Mouse (Mus musculus): ENCODE data around the gene Col26a1. TPM values are rescaled to one million over a fixed set of nuclear protein-coding genes. Genes with fewer than 3 reads are reported as not detected.
A peak's percentile ranks its signal among the peaks of the same experiment; 100 is the strongest.

Gene Col26a1
- polyA plus RNA-seq, 1 experiment from 2014 or later: 1.6 TPM

DNA sequence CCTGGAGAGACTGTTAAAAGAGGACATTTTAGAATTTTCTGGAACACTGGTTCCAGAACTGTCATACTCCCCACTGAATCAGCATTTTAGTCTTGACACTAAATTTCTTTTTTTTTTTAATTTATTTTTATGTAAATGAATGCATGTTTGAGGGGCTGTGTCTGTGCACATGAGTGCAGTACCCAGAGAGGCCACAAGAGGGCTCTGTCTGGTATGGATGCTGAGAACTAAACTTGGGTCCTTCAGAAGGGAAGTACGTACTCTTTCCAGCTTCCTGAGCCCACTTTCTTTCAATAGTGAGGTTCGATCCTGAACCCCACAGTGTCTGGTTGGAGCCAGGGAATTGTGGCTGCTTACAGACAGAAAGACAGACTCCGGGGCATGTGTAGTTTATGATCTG, 177.5 kb downstream of the Col26a1 start:
- TF ChIP-seq EP300 (IDR thresholded peaks at IDR 0.05): no peak
- TF ChIP-seq CTCF (IDR thresholded peaks at IDR 0.05): peak; percentile 58
- DNase-seq (ENCODE audit: low spot score): no peak
- H3K9me3 ChIP-seq (ENCODE audit: low read length): no peaks in the 10 kb centered on the region
- no peak overlapping the region for H3K4me3 ChIP-seq (ENCODE audit: low read depth, low read length)
- no peaks in the 10 kb centered on the region for H3K4me1 ChIP-seq (ENCODE audit: insufficient read depth, low read depth, low read length)
- H3K9ac ChIP-seq (replicated peaks; ENCODE audit: low read depth): no peak overlapping the region
- H3K4me2 ChIP-seq (replicated peaks; ENCODE audit: low read depth, low read length): no peak overlapping the region
- no peak for ATAC-seq
- 96% methylated on average over 3 of the region's 3 CpGs for WGBS
- H3K36me3 ChIP-seq (ENCODE audit: insufficient read depth, low read length): no peaks in the 10 kb centered on the region
- H3K27me3 ChIP-seq (replicated peaks; ENCODE audit: insufficient read depth, low read length): no peaks in the 10 kb centered on the region
- H3K27ac ChIP-seq (ENCODE audit: low read length): no peak overlapping the region

DNA sequence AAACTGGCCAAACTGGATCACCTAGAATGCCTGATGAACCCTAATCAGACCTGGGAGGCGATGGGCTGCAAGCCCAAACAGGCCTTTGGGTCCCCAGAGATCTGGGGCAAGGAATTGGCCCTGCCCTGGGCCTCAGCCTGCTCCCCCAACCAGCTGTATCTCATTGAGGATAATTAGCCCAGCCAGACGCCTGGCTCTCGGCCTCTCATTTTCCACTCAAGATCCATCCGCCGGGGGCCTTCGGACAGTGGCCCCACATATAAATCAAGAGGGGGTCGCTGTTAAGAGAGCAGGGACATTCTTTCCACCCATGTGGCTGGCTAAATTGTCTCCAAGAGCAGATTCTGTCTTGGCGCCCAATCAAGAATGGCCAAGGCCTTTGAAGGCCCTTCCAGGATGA, 178.9 kb downstream of the Col26a1 start:
- H3K9ac ChIP-seq (replicated peaks; ENCODE audit: low read depth): no peak overlapping the region
- no peak overlapping the region for H3K27ac ChIP-seq (ENCODE audit: low read length)
- H3K27me3 ChIP-seq (replicated peaks; ENCODE audit: insufficient read depth, low read length): no peaks in the 10 kb centered on the region
- ATAC-seq (no peak), DNase-seq (ENCODE audit: low spot score) (no peak)
- TF ChIP-seq CTCF (IDR thresholded peaks at IDR 0.05) (no peak), EP300 (IDR thresholded peaks at IDR 0.05) (no peak)
- H3K4me3 ChIP-seq (ENCODE audit: low read depth, low read length): no peak overlapping the region
- 76% methylated on average over 8 of the region's 8 CpGs for WGBS
- H3K4me1 ChIP-seq (ENCODE audit: insufficient read depth, low read depth, low read length): no peaks in the 10 kb centered on the region
- no peaks in the 10 kb centered on the region for H3K9me3 ChIP-seq (ENCODE audit: low read length)
- no peaks in the 10 kb centered on the region for H3K36me3 ChIP-seq (ENCODE audit: insufficient read depth, low read length)
- no peak overlapping the region for H3K4me2 ChIP-seq (replicated peaks; ENCODE audit: low read depth, low read length)

DNA sequence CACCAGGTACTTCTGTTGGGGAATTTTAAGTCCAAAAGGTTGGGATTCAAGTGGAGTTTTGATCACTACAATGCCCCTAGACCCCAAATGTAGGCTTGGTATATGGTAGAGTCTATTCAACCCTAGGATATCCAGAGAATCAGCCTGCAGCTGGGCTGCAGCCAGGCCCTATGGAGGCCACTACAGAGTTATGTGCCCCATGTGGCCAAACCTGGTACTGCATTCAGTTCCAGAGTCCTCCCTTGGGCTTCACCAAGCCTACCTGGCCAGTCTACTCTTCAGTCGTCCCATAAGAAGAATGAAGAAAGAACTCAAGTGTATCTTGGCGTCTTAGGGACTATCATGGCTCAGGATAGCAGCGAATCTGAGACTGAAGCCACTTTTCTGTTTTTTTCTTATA, 179.3 kb downstream of the Col26a1 start:
- WGBS: 32% methylated on average over 3 of the region's 3 CpGs
- Histone ChIP-seq H3K4me2 (replicated peaks; ENCODE audit: low read depth, low read length) (no peak overlapping the region), H3K4me3 (ENCODE audit: low read depth, low read length) (no peak overlapping the region), H3K27me3 (replicated peaks; ENCODE audit: insufficient read depth, low read length) (no peaks in the 10 kb centered on the region), H3K27ac (ENCODE audit: low read length) (no peak overlapping the region), H3K4me1 (ENCODE audit: insufficient read depth, low read depth, low read length) (no peaks in the 10 kb centered on the region), H3K9me3 (ENCODE audit: low read length) (no peaks in the 10 kb centered on the region), H3K9ac (replicated peaks; ENCODE audit: low read depth) (no peak overlapping the region), H3K36me3 (ENCODE audit: insufficient read depth, low read length) (no peaks in the 10 kb centered on the region)
- peak; percentile 82 for TF ChIP-seq CTCF (IDR thresholded peaks at IDR 0.05)
- TF ChIP-seq EP300 (IDR thresholded peaks at IDR 0.05): no peak
- peak; percentile 69 for DNase-seq (ENCODE audit: low spot score)
- peak; percentile 41; the same call in 1 of the 2 replicates for ATAC-seq

DNA sequence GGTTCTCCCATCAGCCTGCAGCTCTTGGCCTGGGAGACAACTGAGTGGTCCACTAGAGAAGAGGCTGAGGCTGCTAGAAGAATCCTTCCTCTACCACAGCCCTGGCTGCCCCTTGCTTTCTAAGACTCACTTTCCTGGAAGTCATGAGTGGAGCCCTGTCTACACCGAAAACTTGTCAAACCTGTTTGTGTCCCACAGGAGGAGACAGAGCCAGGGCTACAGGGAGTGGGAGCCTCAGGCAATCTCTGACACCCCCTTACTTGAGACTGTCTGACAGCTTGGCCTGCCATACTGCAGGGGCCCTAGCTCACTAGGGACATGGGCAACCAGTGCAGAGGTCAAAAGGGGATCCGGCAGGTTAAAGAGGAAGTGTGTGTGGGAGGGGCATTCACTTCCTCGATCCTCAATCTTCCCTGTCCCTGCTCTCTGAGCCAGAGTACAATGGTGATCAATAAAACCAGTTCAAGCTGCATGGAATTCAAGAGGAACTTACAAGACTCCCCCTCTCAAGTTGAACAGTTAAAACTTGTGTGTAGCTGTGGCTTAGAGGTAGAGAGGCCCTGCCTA, 180.8 kb downstream of the Col26a1 start:
- no peak overlapping the region for H3K4me2 ChIP-seq (replicated peaks; ENCODE audit: low read depth, low read length)
- WGBS: 28% methylated on average over 3 of the region's 3 CpGs
- H3K27me3 ChIP-seq (replicated peaks; ENCODE audit: insufficient read depth, low read length): no peaks in the 10 kb centered on the region
- TF ChIP-seq EP300 (IDR thresholded peaks at IDR 0.05): 0 out of 2 replicates have a peak, but pooled peaks have one; percentile 14
- no peak for TF ChIP-seq CTCF (IDR thresholded peaks at IDR 0.05)
- H3K4me1 ChIP-seq (ENCODE audit: insufficient read depth, low read depth, low read length): no peaks in the 10 kb centered on the region
- no peaks in the 10 kb centered on the region for H3K9me3 ChIP-seq (ENCODE audit: low read length)
- peak; percentile 78 for DNase-seq (ENCODE audit: low spot score)
- ATAC-seq: peak; percentile 81
- H3K27ac ChIP-seq (ENCODE audit: low read length): no peak overlapping the region
- H3K36me3 ChIP-seq (ENCODE audit: insufficient read depth, low read length): no peaks in the 10 kb centered on the region
- no peak overlapping the region for H3K9ac ChIP-seq (replicated peaks; ENCODE audit: low read depth)
- H3K4me3 ChIP-seq (ENCODE audit: low read depth, low read length): no peak overlapping the region

DNA sequence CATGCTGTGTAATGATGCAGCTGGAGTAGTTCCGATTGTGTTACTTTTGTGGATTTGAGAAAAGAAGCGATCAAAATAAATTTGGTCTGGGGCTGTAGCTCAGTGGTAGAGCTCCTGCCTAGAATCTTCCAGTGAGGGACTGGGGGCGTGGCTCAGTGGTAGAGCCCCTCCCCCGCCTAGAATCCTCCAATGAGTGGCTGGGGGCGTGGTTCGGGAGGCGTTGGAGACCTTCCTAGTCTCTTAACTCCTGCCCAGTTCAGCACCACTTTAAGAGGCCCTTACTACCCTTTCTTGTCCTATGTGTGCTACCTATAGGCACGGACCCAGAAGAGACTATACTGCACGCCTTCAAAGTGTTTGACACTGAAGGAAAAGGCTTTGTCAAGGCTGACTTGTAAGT, 185.4 kb downstream of the Col26a1 start:
- WGBS: 72% methylated on average over 9 of the region's 9 CpGs
- Histone ChIP-seq H3K4me3 (ENCODE audit: low read depth, low read length) (no peak overlapping the region), H3K4me1 (ENCODE audit: insufficient read depth, low read depth, low read length) (no peaks in the 10 kb centered on the region), H3K4me2 (replicated peaks; ENCODE audit: low read depth, low read length) (no peak overlapping the region), H3K36me3 (ENCODE audit: insufficient read depth, low read length) (no peaks in the 10 kb centered on the region), H3K27me3 (replicated peaks; ENCODE audit: insufficient read depth, low read length) (no peaks in the 10 kb centered on the region), H3K27ac (ENCODE audit: low read length) (no peak overlapping the region), H3K9me3 (ENCODE audit: low read length) (no peaks in the 10 kb centered on the region), H3K9ac (replicated peaks; ENCODE audit: low read depth) (no peak overlapping the region)
- ATAC-seq (no peak), DNase-seq (ENCODE audit: low spot score) (no peak)
- TF ChIP-seq EP300 (IDR thresholded peaks at IDR 0.05): no peak
- TF ChIP-seq CTCF (IDR thresholded peaks at IDR 0.05): no peak

DNA sequence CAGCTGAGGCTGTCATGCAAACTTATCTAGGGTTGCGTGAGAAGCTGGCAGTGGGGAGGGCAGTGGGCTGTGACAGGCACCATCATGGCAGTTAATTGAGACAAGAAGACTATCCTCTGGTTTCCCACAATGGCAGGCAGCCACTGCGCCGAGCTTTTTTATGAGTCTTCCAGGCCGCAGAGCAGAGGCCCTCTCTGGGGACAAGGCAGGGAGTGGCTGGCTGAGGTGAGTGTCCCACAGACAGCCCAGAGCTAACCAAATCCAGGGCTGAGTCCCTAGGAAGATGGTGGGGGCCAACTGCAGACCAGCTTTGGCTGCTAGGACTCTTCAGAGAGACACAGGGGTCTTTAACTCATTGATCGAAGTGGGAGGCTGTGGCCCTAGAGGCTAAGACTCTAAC, 186.5 kb downstream of the Col26a1 start:
- Histone ChIP-seq H3K27ac (ENCODE audit: low read length) (no peak overlapping the region), H3K4me3 (ENCODE audit: low read depth, low read length) (no peak overlapping the region), H3K27me3 (replicated peaks; ENCODE audit: insufficient read depth, low read length) (no peaks in the 10 kb centered on the region), H3K9me3 (ENCODE audit: low read length) (no peaks in the 10 kb centered on the region), H3K4me2 (replicated peaks; ENCODE audit: low read depth, low read length) (no peak overlapping the region), H3K9ac (replicated peaks; ENCODE audit: low read depth) (no peak overlapping the region), H3K4me1 (ENCODE audit: insufficient read depth, low read depth, low read length) (no peaks in the 10 kb centered on the region), H3K36me3 (ENCODE audit: insufficient read depth, low read length) (no peaks in the 10 kb centered on the region)
- no peak for ATAC-seq
- no peak for DNase-seq (ENCODE audit: low spot score)
- 84% methylated on average over 5 of the region's 5 CpGs for WGBS
- TF ChIP-seq CTCF (IDR thresholded peaks at IDR 0.05): no peak
- TF ChIP-seq EP300 (IDR thresholded peaks at IDR 0.05): no peak

DNA sequence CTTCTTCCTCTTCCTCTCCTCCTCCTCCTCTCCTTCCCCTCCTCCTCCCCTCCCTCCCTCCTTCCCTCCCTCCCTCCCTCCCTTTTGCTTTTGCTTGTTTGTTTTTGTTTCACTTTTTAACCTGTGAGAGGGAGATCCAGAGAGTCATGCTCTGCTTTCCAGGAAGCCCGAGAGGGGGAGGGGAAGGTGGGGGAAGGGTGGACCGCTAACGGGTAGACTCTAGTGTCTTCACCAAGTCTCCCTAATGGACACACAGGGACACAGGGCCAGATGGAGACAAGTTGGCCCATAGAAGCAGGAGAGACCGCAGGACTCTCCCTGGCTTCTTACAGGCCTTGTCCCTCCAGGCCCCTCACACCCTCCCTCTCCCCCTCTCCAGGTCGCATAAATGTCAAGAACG, 188.0 kb downstream of the Col26a1 start:
- H3K36me3 ChIP-seq (ENCODE audit: insufficient read depth, low read length): no peaks in the 10 kb centered on the region
- H3K9ac ChIP-seq (replicated peaks; ENCODE audit: low read depth): no peak overlapping the region
- ATAC-seq (no peak), DNase-seq (ENCODE audit: low spot score) (no peak)
- TF ChIP-seq CTCF (IDR thresholded peaks at IDR 0.05) (no peak), EP300 (IDR thresholded peaks at IDR 0.05) (no peak)
- no peak overlapping the region for H3K4me3 ChIP-seq (ENCODE audit: low read depth, low read length)
- no peaks in the 10 kb centered on the region for H3K4me1 ChIP-seq (ENCODE audit: insufficient read depth, low read depth, low read length)
- no peak overlapping the region for H3K27ac ChIP-seq (ENCODE audit: low read length)
- no peaks in the 10 kb centered on the region for H3K9me3 ChIP-seq (ENCODE audit: low read length)
- H3K27me3 ChIP-seq (replicated peaks; ENCODE audit: insufficient read depth, low read length): no peaks in the 10 kb centered on the region
- H3K4me2 ChIP-seq (replicated peaks; ENCODE audit: low read depth, low read length): no peak overlapping the region
- WGBS: 46% methylated on average over 4 of the region's 6 CpGs

Data from lung, postnatal 0 days (tissue).